Mouse (Mus musculus) ES-E14 (cell line): ENCODE measurements around the gene Cfap58. TPM values are rescaled to one million over a fixed set of nuclear protein-coding genes. Genes with fewer than 3 reads are reported as not detected.

ENCODE experiments used
- DNase-seq: peaks from one replicate; pipeline ENCODE4 v3.0.0-alpha.2; 2013; ENCODE audit warnings: low read depth, low spot score
- H3K27ac ChIP-seq: 2 replicates; pipeline ENCODE4 v1.5.1; 2012; ENCODE audit warnings: low read depth, mild to moderate bottlenecking, low read length, moderate library complexity, mixed read lengths; ENCODE audit not compliant: poor library complexity, insufficient read depth, severe bottlenecking
- H3K36me3 ChIP-seq: 2 replicates; pipeline ENCODE4 v1.6.1; 2012; ENCODE audit warnings: mild to moderate bottlenecking, low read length, moderate library complexity, mixed read lengths; ENCODE audit not compliant: control insufficient read depth, poor library complexity, insufficient read depth, severe bottlenecking
- H3K4me1 ChIP-seq, 2 experiments: fragments of 150-350 bp in 1 of 2; sonication (generic) in 1 of 2; 2 replicates each; pipeline ENCODE4 v1.6.1; 2012; ENCODE audit warnings: low read length in 2 of 2, mild to moderate bottlenecking in 1 of 2, mixed read lengths in 1 of 2; ENCODE audit not compliant: control insufficient read depth in 2 of 2, insufficient read depth in 2 of 2, poor library complexity in 1 of 2
- H3K4me3 ChIP-seq, 2 experiments: fragments of 150-350 bp in 1 of 2; sonication (generic) in 1 of 2; 2 replicates each; pipeline ENCODE4 v1.5.1; 2012; ENCODE audit warnings: low read length in 2 of 2, low read depth in 1 of 2, mild to moderate bottlenecking in 1 of 2, mixed read lengths in 1 of 2; ENCODE audit not compliant: insufficient read depth in 1 of 2, poor library complexity in 1 of 2, severe bottlenecking in 1 of 2
- H3K9ac ChIP-seq: 2 replicates; pipeline ENCODE4 v1.6.1; 2012; ENCODE audit warnings: low read depth, mild to moderate bottlenecking, low read length, mixed read lengths; ENCODE audit not compliant: poor library complexity, insufficient read depth, severe bottlenecking
- H3K9me3 ChIP-seq: fragments of 150-350 bp; sonication (generic); 2 replicates; pipeline ENCODE4 v1.6.1; 2012; ENCODE audit warnings: low read depth, mild to moderate bottlenecking, low read length; ENCODE audit not compliant: control insufficient read depth, insufficient read depth
- CHD2 ChIP-seq: IDR thresholded peaks from 2 replicates; pipeline ENCODE4 v1.6.1; 2014; ENCODE audit warnings: mild to moderate bottlenecking, low read depth, low read length, inconsistent platforms
- HCFC1 ChIP-seq: IDR thresholded peaks from 2 replicates; pipeline ENCODE4 v1.6.1; 2012; ENCODE audit warnings: low read length, inconsistent platforms, borderline replicate concordance; ENCODE audit not compliant: insufficient read depth
- MAFK ChIP-seq: IDR thresholded peaks from 2 replicates; pipeline ENCODE4 v1.6.1; 2014; ENCODE audit warnings: mild to moderate bottlenecking, low read depth, low read length, inconsistent platforms; ENCODE audit not compliant: insufficient read depth
- ZC3H11A ChIP-seq: IDR thresholded peaks from 2 replicates; pipeline ENCODE4 v1.6.1; 2012; ENCODE audit warnings: low read depth, mild to moderate bottlenecking, inconsistent platforms, low read length, borderline replicate concordance
- ZNF384 ChIP-seq: IDR thresholded peaks from 2 replicates; pipeline ENCODE4 v1.6.1; 2012; ENCODE audit warnings: low read depth, low read length, inconsistent platforms
- in situ Hi-C, 2 experiments: fragments of 600-800 bp; cut with MboI; formaldehyde crosslinking; loops; one replicate each; pipeline ENCODE4 v1.15.1; 2025; ENCODE audit warnings: low sequenced_read_pairs in 2 of 2, inconsistent platforms in 1 of 2; ENCODE audit not compliant: unreplicated experiment in 2 of 2
- total RNA-seq: library from RNA; depleted of rRNA; stranded (reverse); fragments of 300-350 nt; gene quantifications from 2 replicates; pipeline ENCODE4 v1.2.3, GENCODE M21; 2012

The Cfap58 gene
- total RNA-seq, 1 experiment: not detected

GRCm38 (mm10) chr19:48009586-48010331 is 72.3 kb downstream of the Cfap58 start:
- Histone ChIP-seq H3K36me3 (no peaks in the 10 kb centered on the region), H3K9me3 (no peaks in the 10 kb centered on the region), H3K27ac (no peak overlapping the region), H3K4me1 (no peaks in the 10 kb centered on the region), H3K4me3 (no peak overlapping the region), H3K9ac (no peak overlapping the region)
- DNase-seq: no peak
- in situ Hi-C loops: no loop called here
- TF ChIP-seq MAFK: no peak
- TF ChIP-seq HCFC1: no peak
- TF ChIP-seq CHD2: no peak
- no peak for TF ChIP-seq ZC3H11A
- TF ChIP-seq ZNF384: no peak

GRCm38 (mm10) chr19:48020103-48020502 is 82.6 kb downstream of the Cfap58 start:
- no peaks in the 10 kb centered on the region for H3K36me3 ChIP-seq
- in situ Hi-C loops: no loop called here
- no peaks in the 10 kb centered on the region; a peak in 1 of 4 replicates for H3K4me1 ChIP-seq
- H3K9me3 ChIP-seq: no peaks in the 10 kb centered on the region
- no peak overlapping the region for H3K4me3 ChIP-seq
- no peak overlapping the region for H3K27ac ChIP-seq
- H3K9ac ChIP-seq: no peak overlapping the region
- DNase-seq: no peak
- no peak for TF ChIP-seq ZC3H11A
- TF ChIP-seq HCFC1: no peak
- TF ChIP-seq CHD2: no peak
- TF ChIP-seq ZNF384: no peak
- TF ChIP-seq MAFK: no peak

- Histone ChIP-seq H3K9me3 (no peaks in the 10 kb centered on the region), H3K4me3 (no peak overlapping the region), H3K9ac (no peak overlapping the region), H3K36me3 (no peaks in the 10 kb centered on the region), H3K4me1 (no peaks in the 10 kb centered on the region; a peak in 1 of 4 replicates), H3K27ac (no peak overlapping the region)
- TF ChIP-seq ZNF384 (no peak), HCFC1 (no peak), MAFK (no peak), ZC3H11A (no peak), CHD2 (no peak)
- no peak for DNase-seq
- in situ Hi-C loops: no loop called here
Observed at GRCm38 (mm10) chr19:48021435-48021834, 84.0 kb downstream of the Cfap58 start.

GRCm38 (mm10) chr19:48022763-48023162 is 85.3 kb downstream of the Cfap58 start:
- no peak overlapping the region for H3K27ac ChIP-seq
- DNase-seq: no peak
- H3K9me3 ChIP-seq: no peaks in the 10 kb centered on the region
- no peak for TF ChIP-seq ZNF384
- TF ChIP-seq HCFC1: no peak
- no peak for TF ChIP-seq ZC3H11A
- TF ChIP-seq CHD2: no peak
- TF ChIP-seq MAFK: no peak
- no peak overlapping the region for H3K4me3 ChIP-seq
- no peak overlapping the region for H3K9ac ChIP-seq
- no peaks in the 10 kb centered on the region for H3K36me3 ChIP-seq
- H3K4me1 ChIP-seq: no peaks in the 10 kb centered on the region; a peak in 1 of 4 replicates
- in situ Hi-C loops: no loop called here
